Mouse (Mus musculus) heart, postnatal 10 days (tissue): Measurements from ENCODE around the gene Timp2. TPM values are rescaled to one million over a fixed set of nuclear protein-coding genes. Genes with fewer than 3 reads are reported as not detected.

Source experiments
- DNase-seq, 2 experiments: peaks; one replicate each; pipeline ENCODE4 v3.0.0; 2021
- intact Hi-C: fragments of 180-260 bp; cut with DNase I; formaldehyde crosslinking; loops from one replicate; pipeline ENCODE4 v1.15.1; 2025
- total RNA-seq, 2 experiments: library from RNA; stranded (reverse); gene quantifications; 2 replicates each; pipeline ENCODE4 v1.2.3; 2021

Gene Timp2
- total RNA-seq, 2 experiments from 2014 or later: 199 to 211 TPM

- no peak for DNase-seq
- intact Hi-C loops: no loop called here
Measured at GRCm38 (mm10) chr11:118343629-118344028, 11.9 kb downstream of the Timp2 start.

DNA sequence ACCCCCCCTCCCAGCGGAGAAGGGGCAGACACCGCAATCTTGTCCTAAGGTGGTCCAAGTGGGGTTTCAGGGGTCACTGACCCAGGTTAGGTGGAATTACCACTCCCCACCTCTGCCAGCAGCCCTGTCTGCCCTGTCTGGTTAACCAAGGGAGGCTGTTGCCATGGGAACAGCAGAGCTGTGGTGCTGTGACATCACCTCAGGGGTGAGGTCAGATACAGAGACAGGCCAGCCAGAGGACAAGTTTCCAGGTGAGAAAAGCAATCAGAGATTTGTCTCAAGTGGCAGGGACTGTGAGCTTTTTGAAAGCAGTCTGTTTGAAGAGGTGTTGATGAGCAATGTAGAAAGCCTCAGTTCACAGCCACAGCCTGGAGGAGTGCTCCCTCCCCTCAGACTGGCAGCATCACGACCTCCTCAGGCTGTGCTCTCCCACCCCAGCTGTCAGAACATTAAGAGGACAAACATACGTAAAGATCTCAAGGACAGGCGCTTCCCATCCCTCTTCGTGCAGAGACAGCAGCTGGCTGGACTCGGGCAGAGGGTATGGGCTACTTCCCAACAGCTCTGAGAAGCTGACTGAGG lies 13.0 kb downstream of the Timp2 start, which contains the start of gene Cep295nl:
Gene Cep295nl, minus strand, starts transcription at position 101 of the 582 bp plus-strand sequence.
- DNase-seq: no peak

DNA sequence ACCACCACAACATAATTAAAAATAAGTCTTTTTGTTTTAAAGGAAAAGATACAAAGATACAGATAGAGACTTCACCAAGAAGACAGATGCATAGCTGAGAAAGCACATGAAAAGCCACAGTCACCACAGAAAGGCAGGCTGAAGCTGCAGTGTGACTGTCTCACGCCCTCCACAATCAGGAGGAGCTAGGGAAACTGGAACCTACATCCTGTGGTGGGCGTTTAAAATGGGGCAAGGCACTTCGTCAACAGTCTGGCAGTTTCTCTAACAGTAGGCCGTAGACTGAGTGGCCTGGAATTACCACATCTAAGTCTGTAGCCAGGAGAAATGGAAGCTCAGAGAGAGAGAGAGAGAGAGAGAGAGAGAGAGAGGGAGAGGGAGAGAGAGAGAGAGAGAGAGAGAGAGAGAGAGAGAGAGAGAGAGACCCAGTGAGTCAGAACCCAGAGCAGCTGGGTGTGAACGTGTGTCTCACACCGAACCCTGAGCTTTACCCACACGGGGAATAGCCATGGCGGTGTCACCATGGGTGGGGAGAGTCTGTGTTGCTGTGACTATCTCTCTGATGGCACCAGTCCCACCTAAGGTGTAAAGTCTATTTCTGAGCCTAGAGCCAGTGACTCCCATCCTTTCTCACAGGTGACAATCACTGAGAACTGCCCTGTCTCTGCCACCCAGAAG lies 17.9 kb downstream of the Timp2 start:
- no peak for DNase-seq
- intact Hi-C loops: no loop called here

More for the DNA sequence above, 13.0 kb downstream of the Timp2 start, which contains the start of gene Cep295nl:
- intact Hi-C loops: no loop called here

GRCm38 (mm10) chr11:118333431-118333830 lies 22.1 kb downstream of the Timp2 start:
- DNase-seq: no peak
- intact Hi-C loops: no loop called here

- intact Hi-C loops: no loop called here
- no peak for DNase-seq
Measured at GRCm38 (mm10) chr11:118332376-118332775, 23.2 kb downstream of the Timp2 start.

- DNase-seq: no peak
- intact Hi-C loops: no loop called here
Measured at GRCm38 (mm10) chr11:118330777-118331176, 24.8 kb downstream of the Timp2 start.

DNA sequence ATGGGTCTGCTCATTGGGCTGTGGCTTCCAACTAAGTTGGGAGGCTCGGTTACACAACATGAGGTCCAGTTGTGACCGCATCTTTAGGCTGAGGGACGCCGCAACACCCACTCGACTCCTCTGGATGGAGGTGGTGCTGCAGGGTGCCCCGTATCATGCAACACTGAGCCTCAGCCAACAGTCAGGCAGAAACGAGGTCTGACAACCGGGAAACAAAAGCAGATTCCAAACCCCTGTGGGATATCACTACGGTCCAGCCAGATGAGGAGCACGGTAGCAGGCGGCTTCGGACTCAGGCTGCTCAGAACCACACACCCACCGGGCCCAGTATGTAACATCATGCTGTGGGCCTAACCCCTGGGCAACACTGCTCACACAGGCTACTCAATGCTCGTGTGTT lies 25.2 kb downstream of the Timp2 start:
- intact Hi-C loops: no loop called here
- no peak for DNase-seq

DNA sequence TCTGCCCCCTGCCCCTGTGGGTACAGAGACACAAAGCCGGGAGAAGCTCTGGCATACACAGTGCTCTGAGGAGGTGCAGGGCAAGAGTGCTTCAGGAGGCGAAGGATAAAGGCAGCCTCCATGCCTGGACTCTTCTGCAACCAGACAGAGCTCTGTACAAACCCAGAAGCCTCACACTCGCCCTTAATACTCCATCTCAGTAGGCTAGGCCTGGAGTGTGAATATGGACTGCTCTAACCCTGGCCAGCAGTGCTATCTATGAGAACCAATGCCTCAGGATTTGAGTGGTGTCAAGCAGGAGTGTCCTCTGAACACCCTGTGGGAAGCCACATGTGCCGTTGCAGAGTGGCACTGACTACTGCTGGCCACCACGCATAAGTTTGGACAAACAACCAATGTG lies 26.6 kb downstream of the Timp2 start:
- intact Hi-C loops: no loop called here
- no peak for DNase-seq

GRCm38 (mm10) chr11:118328511-118328910 lies 27.0 kb downstream of the Timp2 start:
- no peak for DNase-seq

GRCm38 (mm10) chr11:118326991-118327971 lies 28.3 kb downstream of the Timp2 start:
- peak; percentile 82 to 83 for DNase-seq
- intact Hi-C loops: no loop called here

More at GRCm38 (mm10) chr11:118328511-118328910, 27.0 kb downstream of the Timp2 start:
- intact Hi-C loops: no loop called here

DNA sequence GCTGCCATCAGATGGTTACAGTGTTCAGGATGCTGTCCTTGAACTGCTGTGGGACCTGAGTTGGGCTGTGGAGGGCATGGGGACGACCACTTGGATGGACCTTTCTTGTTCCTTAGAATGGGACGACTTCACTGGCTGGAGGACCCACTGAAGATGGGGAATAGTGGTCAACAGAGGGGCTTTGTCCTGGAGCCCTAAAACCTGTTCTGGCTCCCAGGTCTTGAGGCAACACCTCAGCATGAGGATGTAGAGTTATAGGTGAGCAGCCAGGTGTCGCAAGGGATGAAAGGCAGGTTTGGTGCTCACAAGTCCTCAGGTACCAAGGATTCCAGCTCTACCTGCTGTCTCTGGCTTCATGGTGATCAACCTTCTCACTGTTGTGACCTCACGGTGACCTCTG lies 29.0 kb downstream of the Timp2 start:
- no peak for DNase-seq
- intact Hi-C loops: no loop called here

GRCm38 (mm10) chr11:118324541-118324940 lies 31.0 kb downstream of the Timp2 start:
- DNase-seq: peak; percentile 60 to 70
- intact Hi-C loops: no loop called here

GRCm38 (mm10) chr11:118323974-118324373 lies 31.6 kb downstream of the Timp2 start:
- intact Hi-C loops: no loop called here
- DNase-seq: no peak

DNA sequence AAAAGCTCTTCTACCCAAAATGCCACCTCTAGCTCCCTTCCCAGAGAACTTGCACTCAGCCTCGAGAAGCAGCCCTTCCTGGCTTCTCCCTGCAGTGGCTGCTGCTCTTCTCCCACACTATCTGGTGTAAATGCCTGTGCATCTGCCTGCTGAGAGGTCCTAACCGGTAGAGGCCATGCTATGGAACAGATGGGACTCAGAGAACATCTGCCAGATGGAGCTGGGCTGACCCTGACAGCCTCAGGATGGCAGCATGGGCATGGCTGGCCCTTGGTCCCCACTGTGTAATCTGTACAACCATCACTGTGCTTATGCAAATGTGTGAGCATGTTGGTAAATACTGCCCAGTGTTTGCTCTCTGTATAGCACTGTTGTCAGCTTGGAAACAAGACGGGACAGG lies 32.9 kb downstream of the Timp2 start:
- intact Hi-C loops: no loop called here
- DNase-seq: no peak

DNA sequence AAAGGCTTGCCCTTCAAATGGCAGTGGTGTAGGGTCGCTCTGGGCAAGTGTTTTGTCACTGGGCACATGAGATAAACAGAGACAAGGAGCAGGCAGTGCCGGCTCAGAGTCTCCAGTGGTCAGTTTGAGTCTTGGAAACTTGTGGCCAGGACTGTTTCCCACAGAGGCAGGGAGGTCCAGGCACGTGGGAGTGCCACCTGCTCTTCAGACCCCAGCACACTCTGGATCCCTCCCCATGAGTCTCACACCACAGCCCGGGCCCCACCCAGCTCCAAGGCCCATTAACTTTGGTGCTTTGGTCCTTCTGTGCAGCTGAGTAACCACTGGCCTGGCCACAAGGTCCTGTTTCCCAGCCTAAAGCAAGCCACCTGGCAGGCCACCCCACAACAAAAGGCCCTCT lies 33.6 kb downstream of the Timp2 start:
- no peak for DNase-seq
- intact Hi-C loops: no loop called here

DNA sequence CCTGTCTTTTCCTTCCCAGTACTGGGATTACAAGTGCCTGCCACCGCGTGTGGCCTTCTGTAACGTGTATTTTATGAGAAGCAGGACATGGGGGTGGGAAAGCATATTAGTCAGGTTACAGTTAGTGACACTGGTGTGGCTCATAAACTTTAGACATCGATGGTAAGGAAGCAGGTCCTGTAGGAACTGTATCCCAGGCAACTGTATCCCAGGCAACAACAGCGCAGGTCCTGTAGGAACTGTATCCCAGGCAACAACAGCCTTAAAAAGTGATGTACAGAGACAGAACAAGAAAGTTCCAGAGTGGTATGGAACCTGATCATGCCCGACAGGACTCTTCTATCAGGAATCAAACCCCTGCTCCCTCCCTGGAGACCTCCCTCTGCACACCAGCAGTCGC lies 34.0 kb downstream of the Timp2 start:
- no peak for DNase-seq
- intact Hi-C loops: no loop called here

GRCm38 (mm10) chr11:118318678-118319077 lies 36.9 kb downstream of the Timp2 start:
- intact Hi-C loops: no loop called here
- DNase-seq: peak; percentile 53 to 69

GRCm38 (mm10) chr11:118317129-118317528 lies 38.4 kb downstream of the Timp2 start:
- intact Hi-C loops: loop anchor here (1.0 to 2.0 kb wide), 2 partner anchors 38 to 62 kb away; partner anchors contain the start of gene Timp2

GRCm38 (mm10) chr11:118316231-118316806 lies 39.2 kb downstream of the Timp2 start:
- intact Hi-C loops: loop anchor here (2.0 kb wide), 1 partner anchor 38 kb away; the partner anchor contains the start of gene Timp2
- DNase-seq: no peak

More at GRCm38 (mm10) chr11:118317129-118317528, 38.4 kb downstream of the Timp2 start:
- peak; percentile 71 to 80 for DNase-seq

- no peak for DNase-seq
- intact Hi-C loops: no loop called here
Measured at GRCm38 (mm10) chr11:118312132-118312723, 43.3 kb downstream of the Timp2 start.
